Mouse (Mus musculus): ENCODE data around the gene Gm13695. TPM values are rescaled to one million over a fixed set of nuclear protein-coding genes. Genes with fewer than 3 reads are reported as not detected.

Gm13695 gene
- total RNA-seq, 2 experiments from 2014 or later = not detected

Other genes starting within 250 kb of the Gm13695 start
- gene Itgav, start 242.9 kb upstream of the Gm13695 start, total RNA-seq (2021) = 10 to 100 TPM; 29.7 to 30.6 TPM
- 100 to 1,000 TPM; 133 to 144 TPM for gene Fam171b, start 154.7 kb upstream of the Gm13695 start, total RNA-seq (2021)
- under 1 TPM in 1 of 2 experiments, not detected in 1; 0.28 TPM for gene Zswim2, start 26.1 kb upstream of the Gm13695 start, total RNA-seq (2021)
- gene Gm13698, start 11.6 kb upstream of the Gm13695 start, total RNA-seq (2021) = 1 to 10 TPM; 2.0 to 2.3 TPM
- 1 to 10 TPM; 2.0 to 2.3 TPM for gene Gm13693, start 5.8 kb upstream of the Gm13695 start, total RNA-seq (2021)
- gene Gm13696, start 5.8 kb downstream of the Gm13695 start, total RNA-seq (2021) = 1 to 10 TPM; 2.0 to 2.3 TPM
- gene Gm13694, start 11.6 kb downstream of the Gm13695 start, total RNA-seq (2021) = 1 to 10 TPM; 2.0 to 2.3 TPM
- 1 to 10 TPM; 2.0 to 2.3 TPM for gene Gm13697, start 17.4 kb downstream of the Gm13695 start, total RNA-seq (2021)
- 1 to 10 TPM; 2.0 to 2.3 TPM for gene Gm13691, start 23.2 kb downstream of the Gm13695 start, total RNA-seq (2021)

Data from left cerebral cortex, postnatal 4 days (tissue).